Mouse (Mus musculus): ENCODE data around the gene Sec31b. TPM values are rescaled to one million over a fixed set of nuclear protein-coding genes. Genes with fewer than 3 reads are reported as not detected.
A peak's percentile ranks its signal among the peaks of the same experiment; 100 is the strongest.

The Sec31b gene
- polyA plus RNA-seq, 1 experiment from 2014 or later: 0.64 TPM

DNA sequence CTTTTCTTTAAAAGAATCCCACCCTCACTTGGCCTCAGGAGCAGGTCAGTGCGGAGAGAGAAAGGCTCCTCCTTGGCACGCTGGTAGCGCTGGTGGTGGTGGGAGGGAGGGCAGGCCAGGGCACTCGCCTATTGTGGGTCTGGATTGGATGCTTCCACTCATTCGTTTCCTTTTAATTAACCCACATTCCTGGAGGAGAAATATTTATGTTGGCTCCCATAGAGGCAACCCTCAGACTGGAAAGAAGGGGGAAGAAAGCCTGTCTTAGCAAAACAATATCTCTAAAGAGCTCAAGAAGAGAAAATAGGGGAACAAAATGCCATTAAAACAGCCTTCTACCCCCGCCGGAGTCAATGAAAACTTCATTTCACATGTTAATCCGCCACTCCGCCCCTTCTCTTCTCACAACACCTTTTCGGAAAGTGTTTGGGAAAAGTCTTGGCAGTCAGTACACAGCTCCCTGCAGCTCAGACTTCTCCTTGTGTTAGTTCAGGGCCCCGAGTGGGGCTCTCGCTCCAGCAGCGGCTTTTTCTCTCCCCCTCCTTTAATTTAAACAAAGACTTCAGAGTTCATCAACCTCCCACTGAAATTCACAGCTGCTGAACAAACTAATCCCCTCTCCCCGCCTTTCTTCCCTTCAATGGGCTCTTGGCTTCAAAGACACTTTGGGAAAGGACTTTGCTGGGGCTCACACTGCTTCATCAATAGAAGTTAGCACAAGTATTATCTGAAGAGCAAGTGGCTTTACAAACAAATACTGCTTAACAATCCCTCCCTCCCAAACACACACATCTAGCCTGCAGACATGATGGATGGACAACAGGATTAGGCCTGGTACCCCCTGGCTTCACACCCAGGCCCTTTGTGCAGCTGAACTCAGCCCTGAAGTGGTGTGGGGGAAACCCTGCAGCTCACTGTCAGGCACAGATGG, 30.9 kb downstream of the Sec31b start:
- no peak overlapping the region; the same call in 1 of the 2 replicates for H3K4me2 ChIP-seq (ENCODE audit: low read depth, low read length)
- H3K4me1 ChIP-seq (replicated peaks; ENCODE audit: control insufficient read depth, insufficient read depth, low read length): peaks cover 31% of the 10 kb centered on the region
- no peaks in the 10 kb centered on the region for H3K36me3 ChIP-seq (ENCODE audit: control insufficient read depth, insufficient read depth, low read length)
- ATAC-seq (ENCODE audit: low read depth): 0 out of 2 replicates have a peak, but pooled peaks have one; percentile 13
- H3K9me3 ChIP-seq (ENCODE audit: control insufficient read depth, low read length): no peaks in the 10 kb centered on the region
- no peak overlapping the region; the same call in 1 of the 2 replicates for H3K9ac ChIP-seq (ENCODE audit: low read length)
- H3K27ac ChIP-seq (ENCODE audit: low read length): no peak overlapping the region
- H3K4me3 ChIP-seq (ENCODE audit: low read length): no peak overlapping the region
- 15% methylated on average over 14 of the region's 14 CpGs for WGBS
- peaks cover 45% of the 10 kb centered on the region for H3K27me3 ChIP-seq (ENCODE audit: control insufficient read depth, insufficient read depth, low read depth, low read length)

DNA sequence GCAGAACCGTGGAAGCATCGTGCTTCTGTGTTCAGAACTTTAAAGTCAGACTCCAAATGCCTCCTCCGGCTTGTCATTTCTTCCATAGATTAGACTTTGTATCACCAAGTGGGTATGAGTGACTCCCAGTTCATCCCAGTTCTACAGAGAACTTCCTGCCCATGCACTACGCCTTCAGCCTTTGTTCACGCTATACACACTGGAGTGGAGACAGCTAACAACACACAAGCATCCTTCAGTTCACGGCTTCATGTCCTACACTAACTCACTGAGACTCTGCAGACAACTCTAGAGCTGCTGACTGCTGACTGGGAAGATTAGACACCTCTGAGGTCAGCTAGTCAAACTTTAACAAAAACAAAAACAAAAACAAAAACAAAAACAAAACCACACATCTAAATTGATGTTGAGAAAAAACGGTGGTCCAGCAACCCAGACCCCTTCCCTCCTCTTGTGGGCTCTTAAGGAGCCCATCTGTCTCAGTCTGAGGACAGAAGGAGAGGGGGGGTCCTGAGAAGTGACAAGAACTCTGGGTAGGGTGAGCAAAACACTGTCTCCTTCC, 31.7 kb downstream of the Sec31b start:
- no peaks in the 10 kb centered on the region for H3K9me3 ChIP-seq (ENCODE audit: control insufficient read depth, low read length)
- no peak overlapping the region for H3K9ac ChIP-seq (ENCODE audit: low read length)
- H3K4me3 ChIP-seq (ENCODE audit: low read length): no peak overlapping the region
- 27% methylated on average over 7 of the region's 7 CpGs for WGBS
- H3K36me3 ChIP-seq (ENCODE audit: control insufficient read depth, insufficient read depth, low read length): no peaks in the 10 kb centered on the region
- H3K4me2 ChIP-seq (ENCODE audit: low read depth, low read length): no peak overlapping the region
- H3K27me3 ChIP-seq (ENCODE audit: control insufficient read depth, insufficient read depth, low read depth, low read length): peaks cover 52% of the 10 kb centered on the region
- ATAC-seq (ENCODE audit: low read depth): no peak
- peaks cover 26% of the 10 kb centered on the region for H3K4me1 ChIP-seq (replicated peaks; ENCODE audit: control insufficient read depth, insufficient read depth, low read length)
- no peak overlapping the region for H3K27ac ChIP-seq (ENCODE audit: low read length)

DNA sequence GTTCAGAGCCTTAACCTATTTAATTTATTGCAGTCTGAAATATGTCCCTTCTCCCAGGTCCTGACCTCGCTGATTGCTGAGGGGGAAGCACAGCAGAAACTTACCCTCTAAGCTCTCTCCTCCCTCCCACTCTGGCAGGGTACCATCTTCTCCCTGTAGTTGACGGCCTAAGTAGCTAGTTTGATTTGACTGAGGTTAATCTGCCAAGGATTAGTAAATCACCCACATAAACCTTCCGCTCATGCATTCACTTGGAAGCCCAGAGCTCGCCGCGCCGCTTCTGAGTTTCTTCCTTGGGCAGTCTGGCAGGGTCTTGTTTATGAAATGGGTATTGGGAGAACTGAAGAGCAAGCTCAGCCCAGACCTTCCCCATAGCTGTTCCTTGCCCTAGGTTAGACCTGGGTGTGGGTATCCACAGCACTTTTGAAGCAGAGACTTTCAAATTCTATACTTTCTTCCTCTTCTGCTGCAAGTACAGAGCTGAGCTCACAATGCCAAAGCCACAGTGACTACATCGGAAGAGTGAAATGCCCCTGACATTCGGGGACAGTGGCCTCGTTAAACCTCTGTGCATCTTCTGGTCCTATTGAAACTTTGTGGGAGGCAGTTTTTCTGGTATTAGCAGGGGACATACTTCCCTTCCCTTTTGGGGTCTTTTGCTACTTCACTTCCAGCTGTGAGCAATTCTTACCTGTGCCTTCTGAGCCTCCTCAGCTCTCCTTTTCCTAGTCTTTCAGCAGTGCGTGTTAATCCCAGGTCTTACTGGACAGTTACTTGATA, 32.4 kb downstream of the Sec31b start:
- Histone ChIP-seq H3K4me2 (ENCODE audit: low read depth, low read length) (no peak overlapping the region), H3K9ac (ENCODE audit: low read length) (no peak overlapping the region), H3K27me3 (ENCODE audit: control insufficient read depth, insufficient read depth, low read depth, low read length) (peaks cover 57% of the 10 kb centered on the region), H3K27ac (ENCODE audit: low read length) (no peak overlapping the region), H3K9me3 (ENCODE audit: control insufficient read depth, low read length) (no peaks in the 10 kb centered on the region), H3K36me3 (ENCODE audit: control insufficient read depth, insufficient read depth, low read length) (no peaks in the 10 kb centered on the region), H3K4me1 (replicated peaks; ENCODE audit: control insufficient read depth, insufficient read depth, low read length) (peaks cover 26% of the 10 kb centered on the region), H3K4me3 (ENCODE audit: low read length) (no peak overlapping the region)
- 44% methylated on average over 11 of the region's 11 CpGs for WGBS
- ATAC-seq (ENCODE audit: low read depth): no peak

DNA sequence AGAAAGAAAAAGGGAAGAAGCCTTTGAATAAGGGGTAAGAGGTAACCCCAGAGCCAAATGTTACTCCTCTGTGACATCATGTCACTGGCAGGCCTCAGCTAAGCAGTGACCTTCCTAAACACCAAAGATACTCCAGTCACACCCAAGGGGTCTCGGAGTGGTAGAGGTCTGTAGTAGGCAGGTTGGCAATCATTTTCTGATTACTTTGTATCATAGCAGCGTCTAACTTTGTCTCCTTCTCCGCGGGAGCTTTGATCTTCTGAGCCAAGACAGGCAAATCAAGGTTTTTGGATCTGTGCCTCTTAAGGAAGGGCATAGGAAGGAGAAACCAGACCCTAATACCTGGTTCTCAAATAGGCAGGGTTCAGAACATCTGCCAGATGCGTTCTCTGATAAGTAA, 33.1 kb downstream of the Sec31b start:
- Histone ChIP-seq H3K4me3 (ENCODE audit: low read length) (no peak overlapping the region), H3K4me2 (ENCODE audit: low read depth, low read length) (no peak overlapping the region), H3K4me1 (replicated peaks; ENCODE audit: control insufficient read depth, insufficient read depth, low read length) (peaks cover 26% of the 10 kb centered on the region), H3K36me3 (ENCODE audit: control insufficient read depth, insufficient read depth, low read length) (no peaks in the 10 kb centered on the region), H3K27me3 (ENCODE audit: control insufficient read depth, insufficient read depth, low read depth, low read length) (peaks cover 57% of the 10 kb centered on the region), H3K9me3 (ENCODE audit: control insufficient read depth, low read length) (no peaks in the 10 kb centered on the region), H3K27ac (ENCODE audit: low read length) (no peak overlapping the region), H3K9ac (ENCODE audit: low read length) (no peak overlapping the region)
- 49% methylated on average over 5 of the region's 5 CpGs for WGBS
- ATAC-seq (ENCODE audit: low read depth): no peak

DNA sequence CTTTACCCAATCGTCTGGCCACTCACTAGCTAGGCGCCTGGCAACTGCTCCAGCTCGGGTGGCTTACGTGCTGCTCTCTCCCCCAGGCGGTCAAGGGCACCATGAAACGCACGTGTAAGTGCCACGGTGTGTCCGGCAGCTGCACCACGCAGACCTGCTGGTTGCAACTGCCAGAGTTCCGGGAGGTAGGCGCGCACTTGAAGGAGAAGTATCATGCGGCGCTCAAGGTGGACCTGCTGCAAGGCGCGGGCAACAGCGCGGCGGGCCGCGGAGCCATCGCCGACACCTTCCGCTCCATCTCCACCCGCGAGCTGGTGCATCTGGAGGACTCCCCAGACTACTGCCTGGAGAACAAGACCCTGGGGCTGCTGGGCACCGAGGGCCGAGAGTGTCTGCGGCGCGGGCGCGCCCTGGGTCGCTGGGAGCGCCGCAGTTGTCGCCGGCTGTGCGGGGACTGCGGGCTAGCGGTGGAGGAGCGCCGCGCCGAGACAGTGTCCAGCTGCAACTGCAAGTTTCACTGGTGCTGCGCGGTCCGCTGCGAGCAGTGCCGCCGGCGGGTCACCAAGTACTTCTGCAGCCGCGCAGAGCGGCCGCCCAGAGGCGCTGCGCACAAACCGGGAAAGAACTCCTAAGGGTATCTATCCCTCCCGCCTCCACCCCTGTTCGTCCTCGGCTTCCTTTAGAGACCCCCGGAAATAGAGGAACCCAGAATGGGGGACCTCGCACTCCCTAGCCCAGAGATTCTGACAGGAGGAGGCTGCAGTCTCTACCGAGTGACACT, 34.0 kb downstream of the Sec31b start:
- H3K4me3 ChIP-seq (ENCODE audit: low read length): peak overlapping the region; percentile 44
- WGBS: 1% methylated on average over 66 of the region's 66 CpGs
- peak overlapping the region; percentile 12; the same call in 1 of the 2 replicates for H3K9ac ChIP-seq (ENCODE audit: low read length)
- H3K27ac ChIP-seq (ENCODE audit: low read length): no peak overlapping the region
- peak overlapping the region; percentile 62 for H3K4me2 ChIP-seq (ENCODE audit: low read depth, low read length)
- ATAC-seq (ENCODE audit: low read depth): peak; percentile 49
- peaks cover 57% of the 10 kb centered on the region for H3K27me3 ChIP-seq (ENCODE audit: control insufficient read depth, insufficient read depth, low read depth, low read length)
- no peaks in the 10 kb centered on the region for H3K9me3 ChIP-seq (ENCODE audit: control insufficient read depth, low read length)
- H3K36me3 ChIP-seq (ENCODE audit: control insufficient read depth, insufficient read depth, low read length): no peaks in the 10 kb centered on the region
- peaks cover 26% of the 10 kb centered on the region for H3K4me1 ChIP-seq (replicated peaks; ENCODE audit: control insufficient read depth, insufficient read depth, low read length)

DNA sequence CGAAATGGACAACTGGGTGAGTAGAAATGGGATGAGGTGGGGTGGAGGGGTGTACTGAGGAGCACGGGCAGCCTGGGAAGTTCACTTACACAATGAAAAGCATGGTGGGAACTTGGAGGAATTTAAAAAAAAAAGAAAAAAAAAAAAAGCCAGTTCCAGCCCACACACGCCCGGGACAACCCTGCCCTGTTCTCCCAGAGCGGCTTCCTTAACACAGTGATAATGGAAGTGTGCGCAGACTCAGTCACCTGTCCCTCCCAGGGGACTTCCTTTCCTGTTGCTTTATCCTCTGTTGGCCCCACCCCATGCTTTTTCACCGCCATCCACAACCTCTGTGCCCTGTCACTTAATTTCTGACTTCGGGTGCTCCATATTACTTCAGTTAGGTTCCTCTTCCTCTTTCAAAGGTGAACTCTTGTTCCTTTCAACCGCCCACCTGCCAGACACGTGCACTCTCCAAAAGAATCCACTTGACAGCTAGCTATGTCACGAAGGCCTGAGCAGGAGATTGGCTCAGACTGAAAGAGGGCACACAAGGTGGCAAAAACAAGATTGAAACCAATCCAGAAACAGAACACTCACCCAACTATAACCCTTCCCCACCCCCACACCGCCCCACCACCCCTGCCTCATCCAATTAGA, 35.0 kb downstream of the Sec31b start:
- Histone ChIP-seq H3K27me3 (ENCODE audit: control insufficient read depth, insufficient read depth, low read depth, low read length) (peaks cover 53% of the 10 kb centered on the region), H3K27ac (ENCODE audit: low read length) (no peak overlapping the region), H3K4me2 (ENCODE audit: low read depth, low read length) (peak overlapping the region; percentile 62), H3K4me1 (replicated peaks; ENCODE audit: control insufficient read depth, insufficient read depth, low read length) (peaks cover 24% of the 10 kb centered on the region), H3K9ac (ENCODE audit: low read length) (no peak overlapping the region), H3K36me3 (ENCODE audit: control insufficient read depth, insufficient read depth, low read length) (no peaks in the 10 kb centered on the region), H3K4me3 (ENCODE audit: low read length) (no peak overlapping the region), H3K9me3 (ENCODE audit: control insufficient read depth, low read length) (no peaks in the 10 kb centered on the region)
- no peak for ATAC-seq (ENCODE audit: low read depth)
- WGBS: 5% methylated on average over 12 of the region's 12 CpGs

DNA sequence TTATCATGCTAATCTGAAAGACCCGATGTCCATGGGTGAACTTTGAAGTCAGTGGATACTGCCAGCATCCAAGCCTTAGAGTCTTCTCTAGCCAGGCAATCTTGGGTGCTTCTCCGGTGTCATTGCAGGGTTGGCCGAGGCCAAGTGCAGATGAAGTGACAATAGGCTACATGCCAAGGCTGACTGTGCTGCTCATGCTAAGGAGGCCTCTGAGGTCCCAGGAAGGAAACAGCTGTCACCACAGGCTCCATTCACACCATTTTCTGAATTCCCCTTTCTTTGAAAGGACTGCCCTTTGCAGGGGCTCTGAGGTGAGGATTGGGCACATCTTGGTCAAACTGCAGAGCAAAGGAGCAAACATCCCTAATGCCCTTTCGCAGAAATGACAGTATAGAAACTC, 42.9 kb downstream of the Sec31b start:
- Histone ChIP-seq H3K4me1 (replicated peaks; ENCODE audit: control insufficient read depth, insufficient read depth, low read length) (peaks cover 6% of the 10 kb centered on the region), H3K27me3 (ENCODE audit: control insufficient read depth, insufficient read depth, low read depth, low read length) (peaks cover 3% of the 10 kb centered on the region; the same call in 1 of the 2 replicates), H3K9me3 (ENCODE audit: control insufficient read depth, low read length) (no peaks in the 10 kb centered on the region), H3K27ac (ENCODE audit: low read length) (no peak overlapping the region), H3K4me3 (ENCODE audit: low read length) (no peak overlapping the region), H3K36me3 (ENCODE audit: control insufficient read depth, insufficient read depth, low read length) (no peaks in the 10 kb centered on the region), H3K4me2 (ENCODE audit: low read depth, low read length) (no peak overlapping the region), H3K9ac (ENCODE audit: low read length) (no peak overlapping the region)
- ATAC-seq (ENCODE audit: low read depth): peak; percentile 56; the same call in 1 of the 2 replicates
- WGBS: 43% methylated on average over 4 of the region's 4 CpGs

DNA sequence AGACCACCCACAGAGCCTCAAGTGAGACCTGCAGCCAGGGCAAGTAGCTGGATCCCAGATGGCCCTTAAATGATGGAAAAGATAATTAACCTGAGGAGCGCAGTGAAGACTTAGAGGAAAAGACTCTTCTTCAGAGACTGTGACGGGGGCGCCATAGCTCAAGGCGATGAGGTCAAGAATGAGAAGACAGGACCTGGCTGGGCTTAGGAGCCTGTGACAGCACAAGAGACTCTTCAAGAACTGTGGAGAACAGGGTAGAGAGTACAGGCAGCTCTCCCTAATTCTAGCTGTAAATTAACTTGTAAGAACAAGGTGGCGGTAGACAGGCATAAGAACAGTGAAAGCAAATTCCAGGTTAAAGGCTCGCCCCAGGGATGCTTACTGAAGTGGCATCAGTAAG, 43.7 kb downstream of the Sec31b start:
- no peak overlapping the region for H3K9ac ChIP-seq (ENCODE audit: low read length)
- no peaks in the 10 kb centered on the region for H3K9me3 ChIP-seq (ENCODE audit: control insufficient read depth, low read length)
- H3K36me3 ChIP-seq (ENCODE audit: control insufficient read depth, insufficient read depth, low read length): no peaks in the 10 kb centered on the region
- H3K27ac ChIP-seq (ENCODE audit: low read length): no peak overlapping the region
- no peak overlapping the region for H3K4me2 ChIP-seq (ENCODE audit: low read depth, low read length)
- peaks cover 6% of the 10 kb centered on the region for H3K4me1 ChIP-seq (replicated peaks; ENCODE audit: control insufficient read depth, insufficient read depth, low read length)
- H3K4me3 ChIP-seq (ENCODE audit: low read length): no peak overlapping the region
- peaks cover 3% of the 10 kb centered on the region; the same call in 1 of the 2 replicates for H3K27me3 ChIP-seq (ENCODE audit: control insufficient read depth, insufficient read depth, low read depth, low read length)
- no peak for ATAC-seq (ENCODE audit: low read depth)
- 72% methylated on average over 6 of the region's 6 CpGs for WGBS

Measured in lung, embryonic 16.5 days (tissue).